Mouse (Mus musculus) heart, postnatal 0 days (tissue): Measurements from ENCODE around the gene Med11.
"Not testable (repeated sequence)": the region's sequence is repeated elsewhere in the genome, so short reads cannot be mapped to it uniquely, and the experiment has no call there.

Experiments
- CTCF ChIP-seq: IDR thresholded peaks from 2 replicates; pipeline ENCODE4 v1.5.1; 2016; ENCODE audit warnings: antibody characterized with exemption, control low read depth, low read depth
- EP300 ChIP-seq: IDR thresholded peaks from 2 replicates; pipeline ENCODE4 v1.6.1; 2016; ENCODE audit warnings: antibody characterized with exemption, low read depth

DNA sequence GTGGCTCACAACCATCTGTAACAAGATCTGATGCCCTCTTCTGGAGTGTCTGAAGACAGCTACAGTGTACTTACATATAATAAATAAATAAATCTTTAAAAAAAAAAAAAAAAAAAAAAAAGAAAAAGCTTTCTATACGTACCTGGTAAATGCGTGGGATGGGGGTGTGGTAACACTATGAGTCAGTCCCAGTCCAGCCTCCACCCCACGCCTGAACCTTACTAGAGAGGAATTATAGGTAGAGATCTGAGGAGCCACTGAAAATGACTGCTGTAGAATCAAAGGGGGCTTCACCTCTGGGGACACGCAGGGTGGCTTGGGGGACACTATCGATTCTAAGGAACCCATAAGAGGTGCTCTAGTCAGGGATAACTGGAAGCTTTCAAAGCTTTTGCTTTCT lies 21.6 kb downstream of the Med11 start:
- not testable (repeated sequence) for TF ChIP-seq CTCF, EP300
